Mouse (Mus musculus) midbrain, embryonic 10.5 days (tissue): ENCODE data around the gene Tmem175. TPM values are rescaled to one million over a fixed set of nuclear protein-coding genes. Genes with fewer than 3 reads are reported as not detected.
A peak's percentile ranks its signal among the peaks of the same experiment; 100 is the strongest.
"Not testable (repeated sequence)": the region's sequence is repeated elsewhere in the genome, so short reads cannot be mapped to it uniquely, and the experiment has no call there.

Experiments
- DNase-seq: peaks from one replicate; pipeline ENCODE4 v3.0.0-alpha.2; 2017; ENCODE audit warnings: low spot score
- H3K27ac ChIP-seq: fragments of 300-500 bp; sonication (generic); replicated peaks from 2 replicates; pipeline ENCODE4 v1.5.1; 2016; ENCODE audit warnings: mild to moderate bottlenecking
- H3K27me3 ChIP-seq: fragments of 300-500 bp; sonication (generic); 2 replicates; pipeline ENCODE4 v1.6.1; 2016; ENCODE audit warnings: low read depth, mild to moderate bottlenecking; ENCODE audit not compliant: poor library complexity, severe bottlenecking
- H3K36me3 ChIP-seq: fragments of 300-500 bp; sonication (generic); 2 replicates; pipeline ENCODE4 v1.6.1; 2016; ENCODE audit warnings: mild to moderate bottlenecking, moderate library complexity
- H3K4me1 ChIP-seq: fragments of 300-500 bp; sonication (generic); 2 replicates; pipeline ENCODE4 v1.6.1; 2016
- H3K4me3 ChIP-seq: fragments of 300-500 bp; sonication (generic); 2 replicates; pipeline ENCODE4 v1.5.1; 2016; ENCODE audit warnings: mild to moderate bottlenecking, moderate library complexity
- H3K9me3 ChIP-seq: fragments of 300-500 bp; sonication (generic); replicated peaks from 2 replicates; pipeline ENCODE4 v1.6.1; 2016; ENCODE audit warnings: mild to moderate bottlenecking
- WGBS: fragments of 180-500 bp; shearing (Covaris S2); methylation state at CpG from one replicate; pipeline ENCODE4 v1.1.7; 2016; 5-methylcytosine and 5-hydroxymethylcytosine counted together
- polyA plus RNA-seq: library from polyadenylated mRNA; unstranded; fragments of >200 nt; fragmentation: Nextera tagmentation; extraction: Ambion mirVana; gene quantifications from 2 replicates; pipeline ENCODE4 v1.2.1, GENCODE M21; 2016

Tmem175 gene
- 19.8 and 24.0 TPM in 2 replicates for polyA plus RNA-seq

GRCm38 (mm10) chr5:108629634-108630483, at the start of gene Tmem175, which contains the start of gene Gak:
Tmem175 (plus strand) TSS chr5:108629770.
Gak (minus strand) TSS chr5:108629755.
- Histone ChIP-seq H3K27ac (peak within 1 kb of the TSS; percentile 93), H3K4me1 (peaks cover 26% of the 10 kb centered on the region), H3K27me3 (no peaks in the 10 kb centered on the region), H3K36me3 (peaks cover under 1% of the 10 kb centered on the region; the same call in 1 of the 2 replicates), H3K9me3 (no peaks in the 10 kb centered on the region), H3K4me3 (peak within 1 kb of the TSS; percentile 88)
- peak; percentile 93 for DNase-seq
- 1% methylated on average over 58 of the region's 58 CpGs for WGBS

- H3K27me3 ChIP-seq, result no peaks in the 10 kb centered on the region
- no peak overlapping the region for H3K27ac ChIP-seq
- H3K4me1 ChIP-seq, result no peaks in the 10 kb centered on the region
- 88% methylated on average over 3 of the region's 3 CpGs for WGBS
- no peak for DNase-seq
- H3K36me3 ChIP-seq, result peaks cover 100% of the 10 kb centered on the region
- no peak overlapping the region for H3K4me3 ChIP-seq
- no peaks in the 10 kb centered on the region for H3K9me3 ChIP-seq
Measured at GRCm38 (mm10) chr5:108581361-108581891, 48.1 kb upstream of the Tmem175 start.

GRCm38 (mm10) chr5:108599923-108600322, 29.6 kb upstream of the Tmem175 start:
- H3K9me3 ChIP-seq, result no peaks in the 10 kb centered on the region
- H3K36me3 ChIP-seq, result peaks cover 94% of the 10 kb centered on the region
- H3K27me3 ChIP-seq, result no peaks in the 10 kb centered on the region
- WGBS, result 88% methylated on average over 1 of the region's 1 CpGs
- DNase-seq, result no peak
- H3K4me3 ChIP-seq, result no peak overlapping the region
- H3K4me1 ChIP-seq, result no peaks in the 10 kb centered on the region
- H3K27ac ChIP-seq, result no peak overlapping the region

- peaks cover 94% of the 10 kb centered on the region for H3K36me3 ChIP-seq
Measured at GRCm38 (mm10) chr5:108602537-108602936, 27.0 kb upstream of the Tmem175 start.

GRCm38 (mm10) chr5:108610426-108610825, 19.1 kb upstream of the Tmem175 start:
- H3K27ac ChIP-seq, result no peak overlapping the region
- H3K4me3 ChIP-seq, result no peak overlapping the region
- no peaks in the 10 kb centered on the region for H3K4me1 ChIP-seq
- H3K36me3 ChIP-seq, result peaks cover 98% of the 10 kb centered on the region
- WGBS, result 100% methylated on average over 1 of the region's 1 CpGs
- no peak for DNase-seq
- H3K27me3 ChIP-seq, result no peaks in the 10 kb centered on the region
- no peaks in the 10 kb centered on the region for H3K9me3 ChIP-seq

More at GRCm38 (mm10) chr5:108602537-108602936, 27.0 kb upstream of the Tmem175 start:
- Histone ChIP-seq H3K4me3 (no peak overlapping the region), H3K9me3 (no peaks in the 10 kb centered on the region), H3K27me3 (no peaks in the 10 kb centered on the region), H3K27ac (no peak overlapping the region), H3K4me1 (no peaks in the 10 kb centered on the region)
- WGBS, result 94% methylated on average over 9 of the region's 9 CpGs
- no peak for DNase-seq

GRCm38 (mm10) chr5:108621870-108622269, 7.7 kb upstream of the Tmem175 start:
- no peak for DNase-seq
- H3K36me3 ChIP-seq, result peaks cover 74% of the 10 kb centered on the region
- WGBS, result 82% methylated on average over 2 of the region's 2 CpGs
- H3K4me1 ChIP-seq, result no peaks in the 10 kb centered on the region
- H3K27me3 ChIP-seq, result no peaks in the 10 kb centered on the region
- H3K4me3 ChIP-seq, result no peak overlapping the region
- H3K9me3 ChIP-seq, result no peaks in the 10 kb centered on the region
- no peak overlapping the region for H3K27ac ChIP-seq

- Histone ChIP-seq H3K36me3 (peaks cover 37% of the 10 kb centered on the region), H3K27me3 (no peaks in the 10 kb centered on the region), H3K9me3 (no peaks in the 10 kb centered on the region), H3K4me1 (peaks cover 26% of the 10 kb centered on the region), H3K4me3 (no peak overlapping the region), H3K27ac (no peak overlapping the region)
- DNase-seq, result no peak
- WGBS, result 84% methylated on average over 4 of the region's 4 CpGs
Measured at GRCm38 (mm10) chr5:108626050-108626660, 3.4 kb upstream of the Tmem175 start.

- H3K36me3 ChIP-seq, result peaks cover 8% of the 10 kb centered on the region
- 3% methylated on average over 32 of the region's 32 CpGs for WGBS
- H3K9me3 ChIP-seq, result no peaks in the 10 kb centered on the region
- DNase-seq, result no peak
- H3K4me1 ChIP-seq, result peaks cover 26% of the 10 kb centered on the region
- peak overlapping the region; percentile 93 for H3K27ac ChIP-seq
- no peaks in the 10 kb centered on the region for H3K27me3 ChIP-seq
- peak overlapping the region; percentile 88 for H3K4me3 ChIP-seq
Measured at GRCm38 (mm10) chr5:108628891-108629633, 508 bp upstream of the Tmem175 start.

- H3K4me3 ChIP-seq, result no peak overlapping the region
- H3K27me3 ChIP-seq, result no peaks in the 10 kb centered on the region
- H3K36me3 ChIP-seq, result no peaks in the 10 kb centered on the region
- no peaks in the 10 kb centered on the region for H3K9me3 ChIP-seq
- no peak overlapping the region for H3K27ac ChIP-seq
- DNase-seq, result no peak
- H3K4me1 ChIP-seq, result peaks cover 13% of the 10 kb centered on the region
- 84% methylated on average over 4 of the region's 4 CpGs for WGBS
Measured at GRCm38 (mm10) chr5:108633676-108634075, 4.1 kb downstream of the Tmem175 start.

- H3K4me1 ChIP-seq, H3K36me3 ChIP-seq, H3K4me3 ChIP-seq, DNase-seq, H3K9me3 ChIP-seq, H3K27ac ChIP-seq, H3K27me3 ChIP-seq: not testable (repeated sequence)
- 86% methylated on average over 3 of the region's 3 CpGs for WGBS
Measured at GRCm38 (mm10) chr5:108634088-108634487, 4.5 kb downstream of the Tmem175 start.

GRCm38 (mm10) chr5:108636172-108636571, 6.6 kb downstream of the Tmem175 start:
- DNase-seq, result no peak
- no peak overlapping the region for H3K27ac ChIP-seq
- WGBS, result 79% methylated on average over 4 of the region's 4 CpGs

GRCm38 (mm10) chr5:108643674-108644073, 14.1 kb downstream of the Tmem175 start:
- Histone ChIP-seq H3K27me3 (no peaks in the 10 kb centered on the region), H3K27ac (no peak overlapping the region), H3K4me3 (no peak overlapping the region), H3K9me3 (no peaks in the 10 kb centered on the region), H3K36me3 (peaks cover 62% of the 10 kb centered on the region), H3K4me1 (no peaks in the 10 kb centered on the region)
- DNase-seq, result no peak
- WGBS, result 83% methylated on average over 2 of the region's 2 CpGs

More at GRCm38 (mm10) chr5:108636172-108636571, 6.6 kb downstream of the Tmem175 start:
- 0 out of 2 replicates have a peak, but pooled peaks cover 6% of the 10 kb centered on the region for H3K36me3 ChIP-seq
- no peaks in the 10 kb centered on the region for H3K9me3 ChIP-seq
- H3K27me3 ChIP-seq, result no peaks in the 10 kb centered on the region
- no peaks in the 10 kb centered on the region for H3K4me1 ChIP-seq
- H3K4me3 ChIP-seq, result no peak overlapping the region
